Mouse (Mus musculus): ENCODE data around the gene Polrmt. TPM values are rescaled to one million over a fixed set of nuclear protein-coding genes. Genes with fewer than 3 reads are reported as not detected.
A peak's percentile ranks its signal among the peaks of the same experiment; 100 is the strongest.

Gene Polrmt
- polyA plus RNA-seq, 1 experiment, result 104 TPM

- Histone ChIP-seq H3K36me3 (ENCODE audit: control insufficient read depth, insufficient read depth, low read length) (no peaks in the 10 kb centered on the region), H3K27me3 (ENCODE audit: control insufficient read depth, insufficient read depth, low read length) (no peaks in the 10 kb centered on the region; the same call in 1 of the 2 replicates), H3K4me3 (ENCODE audit: control insufficient read depth, insufficient read depth, low read length) (0 out of 2 replicates have a peak within 1 kb of the TSS, but pooled peaks have one; percentile 14), H3K4me1 (replicated peaks; ENCODE audit: control insufficient read depth, insufficient read depth, low read length) (peaks cover 29% of the 10 kb centered on the region), H3K27ac (ENCODE audit: control insufficient read depth, insufficient read depth, low read length) (no peak within 1 kb of the TSS)
- DNase-seq, result no peak
- 10% methylated on average over 38 of the region's 39 CpGs for WGBS
- TF ChIP-seq CTCF (IDR thresholded peaks at IDR 0.05; ENCODE audit: borderline replicate concordance, control insufficient read depth, extremely low read depth, insufficient read depth, low read length, poor library complexity) (no peak), POLR2A (IDR thresholded peaks at IDR 0.05; ENCODE audit: control insufficient read depth, extremely low read depth, insufficient read depth, low read length, poor library complexity) (no peak)
Measured at GRCm38 (mm10) chr10:79777103-79777531, 30.7 kb upstream of the Polrmt start, which contains the start of gene Fstl3. TSS of gene Fstl3 (plus strand) at chr10:79777272.

GRCm38 (mm10) chr10:79774486-79775279, 28.3 kb upstream of the Polrmt start:
- Histone ChIP-seq H3K27ac (ENCODE audit: control insufficient read depth, insufficient read depth, low read length) (no peak overlapping the region), H3K4me1 (replicated peaks; ENCODE audit: control insufficient read depth, insufficient read depth, low read length) (peaks cover 8% of the 10 kb centered on the region; the same call in 1 of the 2 replicates), H3K4me3 (ENCODE audit: control insufficient read depth, insufficient read depth, low read length) (no peak overlapping the region), H3K36me3 (ENCODE audit: control insufficient read depth, insufficient read depth, low read length) (no peaks in the 10 kb centered on the region), H3K27me3 (ENCODE audit: control insufficient read depth, insufficient read depth, low read length) (no peaks in the 10 kb centered on the region; the same call in 1 of the 2 replicates)
- DNase-seq, result no peak
- 86% methylated on average over 5 of the region's 5 CpGs for WGBS
- TF ChIP-seq POLR2A (IDR thresholded peaks at IDR 0.05; ENCODE audit: control insufficient read depth, extremely low read depth, insufficient read depth, low read length, poor library complexity), result no peak
- TF ChIP-seq CTCF (IDR thresholded peaks at IDR 0.05; ENCODE audit: borderline replicate concordance, control insufficient read depth, extremely low read depth, insufficient read depth, low read length, poor library complexity), result no peak

- no peak for TF ChIP-seq POLR2A (IDR thresholded peaks at IDR 0.05; ENCODE audit: control insufficient read depth, extremely low read depth, insufficient read depth, low read length, poor library complexity)
- TF ChIP-seq CTCF (IDR thresholded peaks at IDR 0.05; ENCODE audit: borderline replicate concordance, control insufficient read depth, extremely low read depth, insufficient read depth, low read length, poor library complexity), result no peak
- WGBS, result 82% methylated on average over 2 of the region's 2 CpGs
- H3K27me3 ChIP-seq (ENCODE audit: control insufficient read depth, insufficient read depth, low read length), result no peaks in the 10 kb centered on the region; the same call in 1 of the 2 replicates
- DNase-seq, result no peak
- H3K36me3 ChIP-seq (ENCODE audit: control insufficient read depth, insufficient read depth, low read length), result no peaks in the 10 kb centered on the region
- H3K4me1 ChIP-seq (replicated peaks; ENCODE audit: control insufficient read depth, insufficient read depth, low read length), result peaks cover 8% of the 10 kb centered on the region; the same call in 1 of the 2 replicates
- H3K4me3 ChIP-seq (ENCODE audit: control insufficient read depth, insufficient read depth, low read length), result no peak overlapping the region
- H3K27ac ChIP-seq (ENCODE audit: control insufficient read depth, insufficient read depth, low read length), result no peak overlapping the region
Measured at GRCm38 (mm10) chr10:79773208-79773607, 26.8 kb upstream of the Polrmt start.

- no peak for TF ChIP-seq CTCF (IDR thresholded peaks at IDR 0.05; ENCODE audit: borderline replicate concordance, control insufficient read depth, extremely low read depth, insufficient read depth, low read length, poor library complexity)
- no peak for TF ChIP-seq POLR2A (IDR thresholded peaks at IDR 0.05; ENCODE audit: control insufficient read depth, extremely low read depth, insufficient read depth, low read length, poor library complexity)
- no peaks in the 10 kb centered on the region; the same call in 1 of the 2 replicates for H3K27me3 ChIP-seq (ENCODE audit: control insufficient read depth, insufficient read depth, low read length)
- no peak for DNase-seq
- no peak overlapping the region for H3K27ac ChIP-seq (ENCODE audit: control insufficient read depth, insufficient read depth, low read length)
- H3K4me3 ChIP-seq (ENCODE audit: control insufficient read depth, insufficient read depth, low read length), result no peak overlapping the region
- WGBS, result 95% methylated on average over 3 of the region's 3 CpGs
- H3K4me1 ChIP-seq (replicated peaks; ENCODE audit: control insufficient read depth, insufficient read depth, low read length), result peaks cover 12% of the 10 kb centered on the region
- H3K36me3 ChIP-seq (ENCODE audit: control insufficient read depth, insufficient read depth, low read length), result no peaks in the 10 kb centered on the region
Measured at GRCm38 (mm10) chr10:79772320-79772719, 25.9 kb upstream of the Polrmt start.

GRCm38 (mm10) chr10:79769329-79769728, 22.9 kb upstream of the Polrmt start:
- Histone ChIP-seq H3K4me3 (ENCODE audit: control insufficient read depth, insufficient read depth, low read length) (no peak overlapping the region), H3K27me3 (ENCODE audit: control insufficient read depth, insufficient read depth, low read length) (no peaks in the 10 kb centered on the region), H3K36me3 (ENCODE audit: control insufficient read depth, insufficient read depth, low read length) (no peaks in the 10 kb centered on the region), H3K4me1 (replicated peaks; ENCODE audit: control insufficient read depth, insufficient read depth, low read length) (peaks cover 28% of the 10 kb centered on the region), H3K27ac (ENCODE audit: control insufficient read depth, insufficient read depth, low read length) (no peak overlapping the region)
- TF ChIP-seq CTCF (IDR thresholded peaks at IDR 0.05; ENCODE audit: borderline replicate concordance, control insufficient read depth, extremely low read depth, insufficient read depth, low read length, poor library complexity) (no peak), POLR2A (IDR thresholded peaks at IDR 0.05; ENCODE audit: control insufficient read depth, extremely low read depth, insufficient read depth, low read length, poor library complexity) (no peak)
- DNase-seq, result no peak
- 97% methylated on average over 4 of the region's 4 CpGs for WGBS

- Histone ChIP-seq H3K4me1 (replicated peaks; ENCODE audit: control insufficient read depth, insufficient read depth, low read length) (peaks cover 33% of the 10 kb centered on the region), H3K27ac (ENCODE audit: control insufficient read depth, insufficient read depth, low read length) (no peak overlapping the region), H3K27me3 (ENCODE audit: control insufficient read depth, insufficient read depth, low read length) (no peaks in the 10 kb centered on the region), H3K4me3 (ENCODE audit: control insufficient read depth, insufficient read depth, low read length) (no peak overlapping the region), H3K36me3 (ENCODE audit: control insufficient read depth, insufficient read depth, low read length) (no peaks in the 10 kb centered on the region)
- TF ChIP-seq CTCF (IDR thresholded peaks at IDR 0.05; ENCODE audit: borderline replicate concordance, control insufficient read depth, extremely low read depth, insufficient read depth, low read length, poor library complexity), result peak; percentile 76; the same call in 1 of the 2 replicates
- no peak for TF ChIP-seq POLR2A (IDR thresholded peaks at IDR 0.05; ENCODE audit: control insufficient read depth, extremely low read depth, insufficient read depth, low read length, poor library complexity)
- 10% methylated on average over 5 of the region's 5 CpGs for WGBS
- DNase-seq, result peak; percentile 80
Measured at GRCm38 (mm10) chr10:79768400-79768799, 22.0 kb upstream of the Polrmt start.
